ENCODE assay signal across 8 mouse cellular contexts in genomic region chr5:35033068-35033467, GRCm38 (mm10). TPM values are rescaled to one million over a fixed set of nuclear protein-coding genes. Genes with fewer than 3 reads are reported as not detected.
DNase-seq lines count a peak whose midpoint lies in the region; ATAC-seq lines count a peak whose summit lies in the region.

No protein-coding gene starts in this region.

- H3K9me3 ChIP-seq in hindbrain, embryonic 11.5 days (ENCODE audit: control insufficient read depth, low read length): no peaks in the 10 kb centered on the region

- peaks cover 12% of the 10 kb centered on the region; the same call in 1 of the 2 replicates for H3K36me3 ChIP-seq in hindbrain, embryonic 11.5 days (ENCODE audit: control insufficient read depth, insufficient read depth, low read length)

- no peak overlapping the region for H3K9ac ChIP-seq in hindbrain, embryonic 11.5 days (ENCODE audit: low read depth, low read length)

- no peak overlapping the region for H3K27ac ChIP-seq in hindbrain, embryonic 11.5 days (ENCODE audit: low read depth, low read length)

- H3K4me3 ChIP-seq in hindbrain, embryonic 11.5 days (ENCODE audit: low read depth, low read length): no peak overlapping the region

- 70% methylated on average over 5 of the region's 5 CpGs for WGBS in hindbrain, embryonic 11.5 days

- no peaks in the 10 kb centered on the region for H3K4me1 ChIP-seq in hindbrain, embryonic 11.5 days (replicated peaks; ENCODE audit: control insufficient read depth, insufficient read depth, low read length)

- no peak overlapping the region for H3K4me2 ChIP-seq in hindbrain, embryonic 11.5 days (replicated peaks; ENCODE audit: low read depth, low read length)

- peak; percentile 38 for DNase-seq in heart, postnatal 4 days
- DNase-seq in heart, adult 8-10 months (ENCODE audit: low spot score): no peak
- peak; percentile 44 to 51 for DNase-seq in B cell, adult 2 months
- DNase-seq in hindbrain, embryonic 11.5 days (ENCODE audit: low spot score): peak; percentile 54
- no peak for DNase-seq in adrenal gland, postnatal 25 days
- no peak for DNase-seq in c-Kit-positive CD71-positive TER-119-positive erythroid progenitor cells, embryonic 14.5 days (ENCODE audit: low spot score)
- DNase-seq in frontal cortex, postnatal 36 days (ENCODE audit: low spot score in 2 of 2): no peak

- H3K27me3 ChIP-seq in hindbrain, embryonic 11.5 days (ENCODE audit: control insufficient read depth, insufficient read depth, low read length): no peaks in the 10 kb centered on the region

- ATAC-seq in hindbrain, embryonic 11.5 days (ENCODE audit: low FRiP score): peak; percentile 54
- ATAC-seq in megakaryocyte-erythroid progenitor cell, adult 5-6 weeks (replicated peaks; ENCODE audit: low FRiP score, low TSS enrichment, poor library complexity, severe bottlenecking): peak; percentile 55

RNA-seq across cellular contexts. Expression of gene Hgfac, which starts 8.2 kb away (rescaled TPM):
- 1 to 10 TPM; 2.3 to 3.1 TPM for total RNA-seq in heart, postnatal 4 days (2021)
- total RNA-seq in heart, adult 8-10 months (2022): under 1 TPM; 0.26 to 0.75 (median 0.47) TPM
- 0.34 and 0.47 TPM in 2 replicates for polyA plus RNA-seq in hindbrain, embryonic 11.5 days (2014; fragmentation: Nextera tagmentation; extraction: Ambion mirVana)
- total RNA-seq in megakaryocyte-erythroid progenitor cell, adult 5-6 weeks (2014; fragmentation: Nextera tagmentation): not detected in 2 replicates
- total RNA-seq in megakaryocyte-erythroid progenitor cell, adult 5-6 weeks (2017): 1.7 and 2.3 TPM in 2 replicates
- total RNA-seq in adrenal gland, postnatal 25 days (2021): 3.4 and 8.4 TPM in 2 replicates

RNA-seq across cellular contexts. Expression of gene Dok7, which starts 23.5 kb away (rescaled TPM):
- 10 to 100 TPM; 28.1 to 28.5 TPM for total RNA-seq in heart, postnatal 4 days (2021)
- 10 to 100 TPM; 32.2 to 42.1 (median 39.8) TPM for total RNA-seq in heart, adult 8-10 months (2022)
- polyA plus RNA-seq in hindbrain, embryonic 11.5 days (2014; fragmentation: Nextera tagmentation; extraction: Ambion mirVana): 0.11 TPM in 1 of 2 replicates, not detected in the other
- total RNA-seq in megakaryocyte-erythroid progenitor cell, adult 5-6 weeks (2014; fragmentation: Nextera tagmentation): not detected in 2 replicates
- total RNA-seq in megakaryocyte-erythroid progenitor cell, adult 5-6 weeks (2017): not detected in 2 replicates
- 8.7 and 17.1 TPM in 2 replicates for total RNA-seq in adrenal gland, postnatal 25 days (2021)

Comparison
In these comparisons a context has a peak if more than half of its experiments do, and no peak if none do; other contexts are left out.
1. DNase-seq: peak in heart, postnatal 4 days (single experiment), B cell, adult 2 months (2 of 2) and hindbrain, embryonic 11.5 days (single experiment); none in heart, adult 8-10 months (single experiment), adrenal gland, postnatal 25 days (single experiment), c-Kit-positive CD71-positive TER-119-positive erythroid progenitor cells, embryonic 14.5 days (single experiment) and frontal cortex, postnatal 36 days (0 of 2).